Mouse (Mus musculus): ENCODE measurements at regions not wholly inside any gene's neighbourhood (a gene's known extent, or its start where the extent isn't known, plus 50 kb on each side); places are given as distances from the start of the nearest gene placed in this dataset.
A peak's percentile ranks its signal among the peaks of the same experiment; 100 is the strongest.
"Not testable (repeated sequence)": the region's sequence is repeated elsewhere in the genome, so short reads cannot be mapped to it uniquely, and the experiment has no call there.

DNA sequence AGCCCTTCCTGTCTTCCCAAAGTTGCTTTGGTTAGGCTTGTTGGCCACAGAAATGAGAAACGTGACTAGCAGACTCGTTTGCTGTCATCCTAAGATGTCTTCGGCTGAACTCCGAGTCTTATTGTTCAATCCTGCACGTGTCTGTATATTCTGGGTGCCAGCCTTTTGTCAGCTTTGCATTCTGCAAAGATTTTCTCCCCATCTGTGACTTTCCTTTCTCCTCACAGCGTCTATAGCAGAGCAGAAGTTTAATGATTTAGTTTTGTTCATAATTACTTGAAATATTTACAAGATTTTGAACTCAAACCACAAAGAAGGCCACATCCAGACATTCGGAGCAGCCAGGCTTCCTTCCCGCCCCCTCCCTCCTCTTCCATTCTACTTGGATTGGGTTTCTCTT is 152.5 kb downstream of the Kif26a start:
- no peak for DNase-seq (ENCODE audit: low spot score in 2 of 2)

- no peak for DNase-seq (ENCODE audit: low spot score in 2 of 2)
Measured at GRCm38 (mm10) chr12:112299089-112299488, 153.1 kb downstream of the Kif26a start.

GRCm38 (mm10) chr12:112299603-112300002 is 153.6 kb downstream of the Kif26a start:
- no peak for DNase-seq (ENCODE audit: low spot score in 2 of 2)

DNA sequence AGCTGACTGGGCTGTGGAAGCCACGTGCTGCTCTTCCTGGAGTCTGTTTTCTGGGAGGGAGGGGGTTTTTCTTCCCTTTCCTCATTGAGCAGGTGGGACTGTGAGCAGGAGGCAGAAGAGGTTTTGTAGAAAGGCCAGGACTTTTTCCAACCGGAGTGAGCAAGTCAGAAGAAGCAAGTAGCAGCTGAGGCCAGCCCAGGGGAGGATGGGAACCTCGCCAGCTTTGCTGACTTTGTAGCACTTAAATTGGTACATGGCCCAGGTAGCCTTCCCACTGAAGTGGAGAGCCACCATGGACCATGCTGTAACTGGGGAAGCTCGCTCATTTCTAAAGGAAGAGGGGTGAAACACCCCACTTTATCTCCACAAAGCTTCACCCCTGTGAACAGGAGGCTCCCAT is 154.1 kb downstream of the Kif26a start:
- no peak for DNase-seq (ENCODE audit: low spot score in 2 of 2)

- no peak for DNase-seq (ENCODE audit: low spot score in 2 of 2)
Measured at GRCm38 (mm10) chr12:112301411-112301891, 155.4 kb downstream of the Kif26a start.

DNA sequence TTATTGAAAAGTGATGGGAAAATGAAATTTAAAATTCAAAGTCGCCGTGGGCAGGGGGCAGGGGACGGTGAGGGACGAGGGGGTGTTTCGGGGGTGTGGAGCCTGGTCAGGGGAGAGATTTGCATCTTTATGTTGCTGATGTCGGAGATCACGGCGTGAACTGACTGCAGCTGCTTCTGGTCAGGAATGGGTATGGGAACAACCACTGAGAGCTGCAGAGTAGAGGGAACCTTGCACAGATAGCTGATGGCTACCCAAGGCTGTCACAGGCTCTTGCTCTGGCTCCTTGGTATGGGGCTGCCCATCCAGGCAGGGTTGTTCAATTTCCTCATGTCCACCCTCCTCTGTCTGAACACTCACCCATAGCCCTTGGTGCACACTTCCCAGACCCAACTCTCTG is 155.9 kb downstream of the Kif26a start:
- no peak for DNase-seq (ENCODE audit: low spot score in 2 of 2)

DNA sequence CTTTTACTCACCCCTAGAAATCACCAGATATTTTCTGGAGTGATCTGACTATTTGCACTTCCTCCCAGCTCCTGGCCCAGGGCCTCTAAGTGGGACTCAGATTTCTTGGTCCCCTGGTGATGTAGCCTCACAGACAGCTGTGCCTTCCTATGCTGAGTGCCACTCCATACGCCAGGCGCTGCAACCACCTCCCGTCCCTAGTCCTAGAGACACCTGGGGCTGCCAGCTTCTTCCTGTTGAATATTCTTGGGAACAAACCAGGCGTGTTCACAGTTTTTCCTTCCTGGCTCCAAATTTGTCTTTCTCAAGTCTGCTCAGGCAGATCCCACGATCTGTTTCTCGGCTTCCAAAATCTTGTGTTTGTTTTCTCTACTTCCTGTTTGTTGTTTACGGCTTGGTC is 160.2 kb downstream of the Kif26a start:
- DNase-seq (ENCODE audit: low spot score in 2 of 2) = peak; percentile 18 to 22

DNA sequence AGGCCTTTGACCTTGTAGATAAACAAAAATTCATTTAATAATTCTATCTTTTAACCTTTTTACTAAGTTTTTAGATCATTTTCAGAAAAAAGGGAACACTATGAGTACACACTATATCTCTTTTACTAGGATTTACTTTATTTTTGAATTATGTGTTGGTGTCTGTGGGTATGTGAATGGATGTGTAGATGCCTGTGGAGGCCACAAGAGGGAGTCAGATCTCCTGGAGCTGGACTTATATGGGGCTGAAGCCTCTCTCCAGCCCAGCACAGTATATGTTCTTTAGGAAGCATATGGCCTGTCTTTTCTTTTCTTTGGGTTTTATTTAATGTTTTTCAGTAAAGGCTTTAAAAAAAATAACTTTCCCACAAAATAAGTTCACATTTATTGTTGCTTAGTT is 162.0 kb downstream of the Kif26a start:
- no peak for DNase-seq (ENCODE audit: low spot score in 2 of 2)

- DNase-seq (ENCODE audit: low spot score in 2 of 2) = not testable (repeated sequence)
Measured at GRCm38 (mm10) chr12:112309096-112309495, 163.1 kb downstream of the Kif26a start.

GRCm38 (mm10) chr12:112309781-112310180 is 163.8 kb downstream of the Kif26a start:
- no peak for DNase-seq (ENCODE audit: low spot score in 2 of 2)

- no peak for DNase-seq (ENCODE audit: low spot score in 2 of 2)
Measured at GRCm38 (mm10) chr12:112310661-112311060, 164.7 kb downstream of the Kif26a start.

- no peak for DNase-seq (ENCODE audit: low spot score in 2 of 2)
Measured at GRCm38 (mm10) chr12:112314781-112315180, 168.8 kb downstream of the Kif26a start.

- no peak for DNase-seq (ENCODE audit: low spot score in 2 of 2)
Measured at GRCm38 (mm10) chr12:112317191-112317590, 171.2 kb downstream of the Kif26a start.

GRCm38 (mm10) chr12:112318461-112318860 is 170.8 kb upstream of the A530016L24Rik start:
- DNase-seq (ENCODE audit: low spot score in 2 of 2) = no peak

GRCm38 (mm10) chr12:112322196-112322595 is 167.1 kb upstream of the A530016L24Rik start:
- DNase-seq (ENCODE audit: low spot score in 2 of 2) = no peak

GRCm38 (mm10) chr12:112327411-112327810 is 161.8 kb upstream of the A530016L24Rik start:
- no peak for DNase-seq (ENCODE audit: low spot score in 2 of 2)

DNA sequence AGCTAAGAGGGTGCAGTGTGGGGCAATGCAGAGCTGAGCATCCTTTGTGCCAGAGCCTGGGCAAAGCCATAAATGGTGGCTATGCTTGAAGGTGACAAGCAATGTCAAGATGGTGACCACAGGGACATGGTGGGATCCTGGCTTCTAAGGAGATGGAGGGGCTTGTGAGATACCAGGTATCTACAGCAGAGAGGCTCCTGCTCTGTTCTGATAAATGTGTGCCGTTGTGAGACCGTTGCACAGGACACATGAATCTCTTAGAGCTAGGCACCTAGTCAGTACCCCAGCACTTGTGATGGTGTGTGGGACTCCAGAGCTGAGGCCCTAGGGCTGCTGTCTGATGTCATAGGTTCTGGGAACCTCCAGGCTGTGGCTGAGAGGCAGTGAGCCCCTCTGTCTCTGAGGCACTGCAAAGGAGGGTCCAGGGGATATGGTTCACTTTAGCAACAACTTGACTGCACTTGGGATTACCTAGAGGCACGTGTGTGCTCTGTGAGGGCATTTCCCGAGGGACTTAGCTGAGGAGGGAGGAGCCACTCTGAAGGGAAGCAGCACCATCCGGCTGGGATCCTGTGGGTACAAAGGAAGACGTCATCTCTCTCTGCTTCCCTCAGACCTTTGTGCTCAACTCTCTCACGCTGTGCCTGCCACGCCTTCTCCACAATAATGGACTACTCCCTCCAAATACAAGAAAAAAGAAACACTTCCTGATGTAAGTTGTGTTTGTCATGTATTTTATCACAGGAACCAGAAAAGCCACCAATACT is 160.3 kb upstream of the A530016L24Rik start:
- DNase-seq (ENCODE audit: low spot score in 2 of 2) = no peak

GRCm38 (mm10) chr12:112329701-112330301 is 159.4 kb upstream of the A530016L24Rik start:
- DNase-seq (ENCODE audit: low spot score in 2 of 2) = peak; percentile 81 to 83

- DNase-seq (ENCODE audit: low spot score in 2 of 2) = no peak
Measured at GRCm38 (mm10) chr12:112330557-112330956, 158.7 kb upstream of the A530016L24Rik start.

- no peak for DNase-seq (ENCODE audit: low spot score in 2 of 2)
Measured at GRCm38 (mm10) chr12:112331061-112331460, 158.2 kb upstream of the A530016L24Rik start.

- no peak for DNase-seq (ENCODE audit: low spot score in 2 of 2)
Measured at GRCm38 (mm10) chr12:112333125-112334079, 155.8 kb upstream of the A530016L24Rik start.

Data from right cerebral cortex, adult 2 months (tissue).